Mouse (Mus musculus) intestine, embryonic 14.5 days (tissue): ENCODE measurements around the gene Zfp383. TPM values are rescaled to one million over a fixed set of nuclear protein-coding genes. Genes with fewer than 3 reads are reported as not detected.

Source experiments
- microRNA-seq: library from miRNA; unstranded; fragments of <30 nt; microRNA quantifications from one replicate; pipeline ENCODE4, GENCODE M21; 2016
- polyA plus RNA-seq: library from polyadenylated mRNA; unstranded; fragments of >200 nt; fragmentation: Nextera tagmentation; extraction: Ambion mirVana; gene quantifications from 2 replicates; pipeline ENCODE4 v1.2.1, GENCODE M21; 2014

Zfp383 gene
- polyA plus RNA-seq, 1 experiment from 2014 or later = 5.4 TPM

Small RNAs within 50 kb of the gene (microRNA-seq; reads per million reads assigned to microRNA genes)
- gene Mir7668 = 0.34 reads per million

Other genes starting within 250 kb of the Zfp383 start
- not detected in 2 replicates for gene Catsperg2, start 181.2 kb upstream of the Zfp383 start, polyA plus RNA-seq
- 12.3 and 12.8 TPM in 2 replicates for gene Zfp84, start 139.7 kb upstream of the Zfp383 start, polyA plus RNA-seq
- gene Zfp30, start 124.2 kb upstream of the Zfp383 start, polyA plus RNA-seq = 6.9 and 7.8 TPM in 2 replicates
- 11.9 and 15.4 TPM in 2 replicates for gene Zfp790, start 92.1 kb upstream of the Zfp383 start, polyA plus RNA-seq
- 5.4 and 7.9 TPM in 2 replicates for gene Zfp940, start 54.6 kb upstream of the Zfp383 start, polyA plus RNA-seq
- 6.8 and 8.4 TPM in 2 replicates for gene Zfp420, start 48.2 kb upstream of the Zfp383 start, polyA plus RNA-seq
- 9.8 and 11.8 TPM in 2 replicates for gene Zfp27, start 1.7 kb upstream of the Zfp383 start, polyA plus RNA-seq
- 12.8 and 14.7 TPM in 2 replicates for gene Zfp74, start 45.9 kb downstream of the Zfp383 start, polyA plus RNA-seq
- gene Zfp568, start 75.7 kb downstream of the Zfp383 start, polyA plus RNA-seq = 19.5 and 22.6 TPM in 2 replicates
- 3.5 and 4.4 TPM in 2 replicates for gene Zfp14, start 143.2 kb downstream of the Zfp383 start, polyA plus RNA-seq
- 4.9 and 5.4 TPM in 2 replicates for gene Zfp82, start 164.7 kb downstream of the Zfp383 start, polyA plus RNA-seq
- 0.87 and 1.5 TPM in 2 replicates for gene Gm26920, start 182.2 kb downstream of the Zfp383 start, polyA plus RNA-seq
- gene Zfp566, start 182.3 kb downstream of the Zfp383 start, polyA plus RNA-seq = 8.3 and 11.2 TPM in 2 replicates
- 91.8 and 115 TPM in 2 replicates for gene Zfp260, start 186.6 kb downstream of the Zfp383 start, polyA plus RNA-seq
- 4.2 and 5.8 TPM in 2 replicates for gene Zfp382, start 213.7 kb downstream of the Zfp383 start, polyA plus RNA-seq